Mouse (Mus musculus): ENCODE results near the gene Cela3b. TPM values are rescaled to one million over a fixed set of nuclear protein-coding genes. Genes with fewer than 3 reads are reported as not detected.
A peak's percentile ranks its signal among the peaks of the same experiment; 100 is the strongest.

Gene Cela3b
- polyA plus RNA-seq, 1 experiment from 2014 or later: not detected

DNA sequence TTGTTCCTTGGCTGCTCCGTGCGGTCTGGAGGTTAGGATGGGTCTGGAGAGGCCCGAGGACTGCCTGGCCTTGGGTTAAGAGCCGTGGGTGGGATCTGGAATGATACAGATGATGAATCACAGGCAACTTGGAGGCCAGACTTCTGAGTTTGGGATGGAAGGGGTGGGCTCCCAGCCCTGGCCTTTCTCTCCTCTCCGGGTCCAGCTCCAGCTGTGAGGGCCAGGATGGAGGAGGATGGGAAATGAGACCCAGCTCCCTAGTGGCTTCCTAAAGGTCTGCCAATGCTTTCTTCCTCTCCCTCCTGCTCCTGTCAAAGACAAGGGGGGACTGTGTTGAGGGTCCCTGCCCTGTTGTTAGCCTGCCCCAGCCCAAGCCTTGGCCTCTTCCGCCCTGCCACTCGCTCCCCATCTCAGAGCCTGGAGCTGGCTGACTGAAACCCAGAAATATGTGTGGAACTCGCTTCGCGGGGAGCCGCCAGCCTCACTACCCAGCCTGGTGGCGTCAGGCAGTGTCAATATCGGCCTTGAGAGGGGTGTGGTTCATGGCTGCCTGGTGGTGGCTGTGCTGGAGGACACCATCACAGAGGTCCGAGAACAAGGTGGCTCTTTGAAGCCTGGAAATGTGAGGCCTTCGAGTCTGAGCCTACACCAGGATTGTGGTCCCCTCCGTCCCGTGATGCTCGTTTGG, 43.5 kb upstream of the Cela3b start:
- H3K4me2 ChIP-seq (ENCODE audit: low read length): no peak overlapping the region
- H3K27ac ChIP-seq (ENCODE audit: low read length): no peak overlapping the region
- no peaks in the 10 kb centered on the region for H3K9me3 ChIP-seq (replicated peaks; ENCODE audit: control insufficient read depth, low read length, poor library complexity, severe bottlenecking)
- no peak for ATAC-seq
- no peaks in the 10 kb centered on the region for H3K36me3 ChIP-seq (ENCODE audit: control insufficient read depth, insufficient read depth, low read length)
- peaks cover 15% of the 10 kb centered on the region for H3K4me1 ChIP-seq (ENCODE audit: control insufficient read depth, insufficient read depth, low read length)
- no peak overlapping the region for H3K4me3 ChIP-seq (ENCODE audit: low read depth, low read length)
- H3K27me3 ChIP-seq (ENCODE audit: control insufficient read depth, insufficient read depth, low read depth, low read length): no peaks in the 10 kb centered on the region
- WGBS: 78% methylated on average over 18 of the region's 18 CpGs
- H3K9ac ChIP-seq (ENCODE audit: low read depth, low read length): no peak overlapping the region

DNA sequence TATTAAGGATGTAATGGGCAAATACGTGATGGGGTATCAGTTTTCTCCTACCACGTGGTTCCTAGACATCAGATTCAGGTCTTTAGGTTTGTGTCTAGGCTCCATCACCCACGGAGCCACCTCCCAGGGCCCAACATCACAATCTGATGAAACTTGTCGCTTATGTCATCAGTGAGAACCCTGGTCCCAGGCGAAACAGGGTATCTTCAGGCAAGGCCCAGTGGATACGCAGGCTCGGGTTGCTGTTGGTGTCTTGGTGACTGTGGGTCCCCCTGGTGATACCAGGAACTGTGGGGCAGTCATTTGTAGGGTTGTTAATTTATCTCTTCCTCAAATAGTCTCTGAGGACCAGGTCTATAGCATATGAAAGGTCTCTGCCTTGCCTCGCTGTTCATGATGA, 42.9 kb upstream of the Cela3b start:
- H3K9ac ChIP-seq (ENCODE audit: low read depth, low read length): no peak overlapping the region
- H3K27me3 ChIP-seq (ENCODE audit: control insufficient read depth, insufficient read depth, low read depth, low read length): no peaks in the 10 kb centered on the region
- ATAC-seq: no peak
- no peaks in the 10 kb centered on the region for H3K36me3 ChIP-seq (ENCODE audit: control insufficient read depth, insufficient read depth, low read length)
- H3K9me3 ChIP-seq (replicated peaks; ENCODE audit: control insufficient read depth, low read length, poor library complexity, severe bottlenecking): no peaks in the 10 kb centered on the region
- no peak overlapping the region for H3K4me2 ChIP-seq (ENCODE audit: low read length)
- 94% methylated on average over 8 of the region's 8 CpGs for WGBS
- H3K27ac ChIP-seq (ENCODE audit: low read length): no peak overlapping the region
- H3K4me1 ChIP-seq (ENCODE audit: control insufficient read depth, insufficient read depth, low read length): peaks cover 16% of the 10 kb centered on the region
- no peak overlapping the region for H3K4me3 ChIP-seq (ENCODE audit: low read depth, low read length)

GRCm38 (mm10) chr4:137471326-137471725, 41.0 kb upstream of the Cela3b start:
- Histone ChIP-seq H3K9me3 (replicated peaks; ENCODE audit: control insufficient read depth, low read length, poor library complexity, severe bottlenecking) (no peaks in the 10 kb centered on the region), H3K4me1 (ENCODE audit: control insufficient read depth, insufficient read depth, low read length) (peaks cover 15% of the 10 kb centered on the region), H3K4me2 (ENCODE audit: low read length) (no peak overlapping the region), H3K36me3 (ENCODE audit: control insufficient read depth, insufficient read depth, low read length) (no peaks in the 10 kb centered on the region), H3K27me3 (ENCODE audit: control insufficient read depth, insufficient read depth, low read depth, low read length) (no peaks in the 10 kb centered on the region), H3K9ac (ENCODE audit: low read depth, low read length) (no peak overlapping the region), H3K27ac (ENCODE audit: low read length) (no peak overlapping the region), H3K4me3 (ENCODE audit: low read depth, low read length) (no peak overlapping the region)
- WGBS: 70% methylated on average over 8 of the region's 8 CpGs
- ATAC-seq: no peak

DNA sequence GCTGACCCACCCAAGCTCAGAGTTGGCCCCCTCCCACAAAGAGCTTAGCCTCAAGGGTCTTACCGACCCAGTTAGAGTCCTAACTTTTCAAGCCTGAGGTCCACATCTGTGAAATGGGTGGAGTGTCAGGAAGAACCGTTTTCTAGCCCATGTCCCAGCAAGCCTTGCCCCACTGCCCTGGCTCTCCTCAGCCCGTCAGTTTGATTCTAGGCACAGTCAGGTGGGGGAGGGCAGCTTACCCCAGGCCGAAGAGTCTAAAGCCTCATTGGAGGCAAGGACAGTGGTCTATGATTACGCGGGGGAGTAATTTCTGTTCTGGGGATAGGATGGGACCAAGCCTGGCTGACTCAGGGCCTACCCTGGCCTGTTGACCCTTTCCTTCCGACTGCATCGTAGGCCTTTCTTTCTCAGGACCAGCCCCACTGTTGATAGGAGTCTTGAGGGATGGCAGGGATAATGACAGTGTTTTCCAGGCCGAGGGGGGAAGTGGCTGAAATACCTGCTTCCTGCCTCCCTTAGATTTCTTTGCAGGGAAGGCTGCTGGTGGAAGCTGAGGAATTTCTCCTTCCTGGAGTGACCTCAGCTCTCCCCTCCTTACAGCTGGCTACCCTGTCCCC, 40.5 kb upstream of the Cela3b start:
- WGBS: 74% methylated on average over 9 of the region's 9 CpGs
- Histone ChIP-seq H3K9me3 (replicated peaks; ENCODE audit: control insufficient read depth, low read length, poor library complexity, severe bottlenecking) (no peaks in the 10 kb centered on the region), H3K27me3 (ENCODE audit: control insufficient read depth, insufficient read depth, low read depth, low read length) (no peaks in the 10 kb centered on the region), H3K36me3 (ENCODE audit: control insufficient read depth, insufficient read depth, low read length) (no peaks in the 10 kb centered on the region), H3K4me1 (ENCODE audit: control insufficient read depth, insufficient read depth, low read length) (peaks cover 15% of the 10 kb centered on the region), H3K9ac (ENCODE audit: low read depth, low read length) (no peak overlapping the region), H3K27ac (ENCODE audit: low read length) (no peak overlapping the region), H3K4me2 (ENCODE audit: low read length) (no peak overlapping the region), H3K4me3 (ENCODE audit: low read depth, low read length) (no peak overlapping the region)
- ATAC-seq: no peak

DNA sequence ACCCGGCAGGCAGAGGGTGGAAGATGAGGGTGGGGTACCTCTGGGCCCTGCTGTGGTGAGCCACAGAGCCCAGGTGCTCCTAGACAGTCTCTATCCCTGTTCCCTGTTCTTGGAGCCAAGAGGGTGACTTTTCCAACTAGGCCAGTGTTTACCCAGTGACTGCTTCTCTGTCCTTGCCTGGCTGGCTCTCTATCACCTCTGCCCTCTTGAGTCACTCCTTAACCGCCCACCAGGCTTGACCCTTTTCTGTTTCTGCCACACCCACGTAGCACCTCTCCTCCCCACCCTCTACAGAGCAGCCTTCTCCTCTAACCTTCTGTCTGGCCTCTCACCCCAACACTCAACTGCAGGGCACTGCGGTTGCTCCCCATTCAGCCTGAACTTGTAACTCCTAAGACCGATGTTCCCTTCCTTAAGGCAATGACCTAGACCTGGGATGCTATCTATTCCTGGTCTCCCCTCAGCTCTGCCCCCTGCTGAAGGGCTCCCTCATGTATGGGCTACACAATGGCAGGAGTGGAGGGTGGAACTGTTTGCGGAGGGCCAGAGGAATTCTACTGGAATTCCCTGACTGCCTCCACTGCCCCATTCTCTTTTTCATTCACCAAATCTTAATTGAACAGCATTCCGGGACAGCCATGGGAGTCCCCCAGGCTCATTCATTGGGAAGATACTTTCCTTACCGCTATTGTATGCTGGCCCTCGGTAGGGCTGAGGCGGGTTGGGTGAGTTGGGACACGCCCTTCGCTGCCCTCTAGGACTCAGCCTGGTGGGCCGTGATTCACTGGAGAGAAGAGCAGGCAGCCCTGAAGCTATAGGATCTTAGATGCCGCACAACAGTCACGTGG, 39.7 kb upstream of the Cela3b start:
- Histone ChIP-seq H3K4me1 (ENCODE audit: control insufficient read depth, insufficient read depth, low read length) (peaks cover 15% of the 10 kb centered on the region), H3K27me3 (ENCODE audit: control insufficient read depth, insufficient read depth, low read depth, low read length) (no peaks in the 10 kb centered on the region), H3K4me3 (ENCODE audit: low read depth, low read length) (no peak overlapping the region), H3K27ac (ENCODE audit: low read length) (no peak overlapping the region), H3K36me3 (ENCODE audit: control insufficient read depth, insufficient read depth, low read length) (no peaks in the 10 kb centered on the region), H3K9me3 (replicated peaks; ENCODE audit: control insufficient read depth, low read length, poor library complexity, severe bottlenecking) (no peaks in the 10 kb centered on the region), H3K4me2 (ENCODE audit: low read length) (peak overlapping the region; percentile 100), H3K9ac (ENCODE audit: low read depth, low read length) (no peak overlapping the region)
- 0 out of 2 replicates have a peak, but pooled peaks have one; percentile 5 for ATAC-seq
- 44% methylated on average over 15 of the region's 15 CpGs for WGBS

DNA sequence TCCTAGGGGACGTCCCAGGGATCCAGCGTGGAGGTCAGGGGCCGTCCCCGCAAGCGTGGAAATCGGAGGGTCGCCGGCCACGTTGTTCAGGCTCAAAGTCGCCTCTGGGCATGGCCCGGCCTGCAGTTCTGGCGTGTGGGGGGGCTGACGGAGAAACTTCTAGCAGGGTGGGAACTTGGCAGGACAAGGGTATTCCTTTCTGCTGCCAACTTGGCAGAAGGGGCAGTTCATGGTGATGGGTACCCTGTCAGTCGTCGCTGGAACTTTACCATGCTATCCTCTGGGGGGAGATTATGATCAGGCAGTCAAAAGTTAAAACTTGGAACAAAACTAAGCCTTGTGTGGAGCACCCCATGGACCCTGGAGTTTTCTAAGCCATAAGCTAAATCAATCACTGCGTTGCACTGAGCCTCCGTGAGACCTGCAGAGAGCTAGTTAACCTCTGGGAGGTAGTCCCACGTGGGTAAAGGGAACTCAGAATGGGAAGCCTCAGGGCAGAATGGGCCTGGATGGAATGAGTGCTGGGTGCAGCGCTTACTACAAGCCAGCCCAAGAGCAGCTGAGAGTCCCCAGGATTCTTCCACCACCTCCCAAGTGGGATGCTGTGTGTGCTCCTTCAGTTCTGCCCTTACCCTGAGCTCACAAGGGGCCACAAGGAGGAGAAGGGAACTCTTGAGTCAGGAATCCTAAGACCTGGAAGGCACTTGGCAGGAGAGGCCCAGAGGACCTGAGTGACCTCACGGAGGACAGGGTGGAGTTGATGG, 38.9 kb upstream of the Cela3b start:
- no peak overlapping the region for H3K27ac ChIP-seq (ENCODE audit: low read length)
- H3K36me3 ChIP-seq (ENCODE audit: control insufficient read depth, insufficient read depth, low read length): no peaks in the 10 kb centered on the region
- peak overlapping the region; percentile 68 for H3K9ac ChIP-seq (ENCODE audit: low read depth, low read length)
- H3K4me2 ChIP-seq (ENCODE audit: low read length): peak overlapping the region; percentile 100
- WGBS: 6% methylated on average over 20 of the region's 20 CpGs
- H3K4me3 ChIP-seq (ENCODE audit: low read depth, low read length): peak overlapping the region; percentile 53
- H3K9me3 ChIP-seq (replicated peaks; ENCODE audit: control insufficient read depth, low read length, poor library complexity, severe bottlenecking): no peaks in the 10 kb centered on the region
- peaks cover 15% of the 10 kb centered on the region for H3K4me1 ChIP-seq (ENCODE audit: control insufficient read depth, insufficient read depth, low read length)
- H3K27me3 ChIP-seq (ENCODE audit: control insufficient read depth, insufficient read depth, low read depth, low read length): no peaks in the 10 kb centered on the region
- ATAC-seq: peak; percentile 21

DNA sequence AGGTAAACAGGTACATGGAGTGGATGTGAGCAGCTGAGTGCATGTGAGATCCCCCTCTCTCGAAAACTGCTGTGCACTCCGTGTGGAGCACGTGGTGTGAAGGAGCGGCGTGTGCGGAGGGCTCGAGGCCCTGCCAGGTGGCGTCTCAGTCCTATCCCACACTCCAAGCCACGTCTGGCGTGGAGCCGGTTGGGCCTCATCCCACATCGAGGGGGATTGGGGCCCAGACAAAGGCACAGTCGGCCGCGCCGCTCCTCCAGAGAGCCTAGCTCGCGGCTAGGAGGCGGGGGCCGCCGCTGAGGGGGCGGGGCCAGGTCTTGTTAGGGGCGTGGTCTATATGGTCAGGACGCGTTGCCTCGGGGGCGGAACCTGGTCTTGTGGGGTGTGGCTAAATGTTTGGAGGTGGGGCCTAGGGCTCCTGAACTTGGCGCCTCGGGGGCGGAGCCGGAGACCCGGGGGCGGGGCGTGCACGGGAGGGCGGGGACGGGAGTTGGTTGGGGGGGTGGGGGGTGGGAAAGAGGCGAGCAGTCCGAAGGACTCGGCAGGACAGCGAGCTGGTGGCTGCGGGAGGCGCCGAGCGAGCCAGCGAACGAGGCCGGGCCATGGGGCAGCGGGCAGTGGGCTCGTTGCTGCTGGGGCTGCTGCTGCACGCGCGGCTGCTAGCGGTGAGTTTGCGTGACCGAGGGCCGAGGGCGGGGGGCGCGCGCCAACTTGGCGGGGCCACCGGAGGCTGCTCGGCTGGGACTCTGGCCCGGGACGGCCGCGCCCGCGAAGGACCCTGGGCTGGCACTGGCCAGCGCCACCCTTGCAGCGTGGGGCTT, 38.1 kb upstream of the Cela3b start, which contains the start of gene Hspg2:
TSS of gene Hspg2 (plus strand) at position 510 of the 821 bp plus-strand sequence.
- peak within 1 kb of the TSS; percentile 53 for H3K4me3 ChIP-seq (ENCODE audit: low read depth, low read length)
- H3K36me3 ChIP-seq (ENCODE audit: control insufficient read depth, insufficient read depth, low read length): no peaks in the 10 kb centered on the region
- peak within 1 kb of the TSS; percentile 100 for H3K4me2 ChIP-seq (ENCODE audit: low read length)
- H3K9me3 ChIP-seq (replicated peaks; ENCODE audit: control insufficient read depth, low read length, poor library complexity, severe bottlenecking): no peaks in the 10 kb centered on the region
- H3K4me1 ChIP-seq (ENCODE audit: control insufficient read depth, insufficient read depth, low read length): peaks cover 15% of the 10 kb centered on the region
- WGBS: under 1% methylated on average over 56 of the region's 72 CpGs
- ATAC-seq: peak; percentile 87
- peak within 1 kb of the TSS; percentile 68 for H3K9ac ChIP-seq (ENCODE audit: low read depth, low read length)
- H3K27me3 ChIP-seq (ENCODE audit: control insufficient read depth, insufficient read depth, low read depth, low read length): no peaks in the 10 kb centered on the region
- 0 out of 2 replicates have a peak within 1 kb of the TSS, but pooled peaks have one; percentile 4 for H3K27ac ChIP-seq (ENCODE audit: low read length)

GRCm38 (mm10) chr4:137467525-137467924, 37.2 kb upstream of the Cela3b start:
- 94% methylated on average over 2 of the region's 2 CpGs for WGBS
- ATAC-seq: no peak
- Histone ChIP-seq H3K36me3 (ENCODE audit: control insufficient read depth, insufficient read depth, low read length) (no peaks in the 10 kb centered on the region), H3K9ac (ENCODE audit: low read depth, low read length) (no peak overlapping the region), H3K27me3 (ENCODE audit: control insufficient read depth, insufficient read depth, low read depth, low read length) (no peaks in the 10 kb centered on the region), H3K27ac (ENCODE audit: low read length) (no peak overlapping the region), H3K4me3 (ENCODE audit: low read depth, low read length) (no peak overlapping the region), H3K9me3 (replicated peaks; ENCODE audit: control insufficient read depth, low read length, poor library complexity, severe bottlenecking) (no peaks in the 10 kb centered on the region), H3K4me1 (ENCODE audit: control insufficient read depth, insufficient read depth, low read length) (peaks cover 15% of the 10 kb centered on the region), H3K4me2 (ENCODE audit: low read length) (no peak overlapping the region)

All from midbrain, embryonic 16.5 days (tissue).